Mouse (Mus musculus): Measurements from ENCODE around the gene Nrgn.

DNA sequence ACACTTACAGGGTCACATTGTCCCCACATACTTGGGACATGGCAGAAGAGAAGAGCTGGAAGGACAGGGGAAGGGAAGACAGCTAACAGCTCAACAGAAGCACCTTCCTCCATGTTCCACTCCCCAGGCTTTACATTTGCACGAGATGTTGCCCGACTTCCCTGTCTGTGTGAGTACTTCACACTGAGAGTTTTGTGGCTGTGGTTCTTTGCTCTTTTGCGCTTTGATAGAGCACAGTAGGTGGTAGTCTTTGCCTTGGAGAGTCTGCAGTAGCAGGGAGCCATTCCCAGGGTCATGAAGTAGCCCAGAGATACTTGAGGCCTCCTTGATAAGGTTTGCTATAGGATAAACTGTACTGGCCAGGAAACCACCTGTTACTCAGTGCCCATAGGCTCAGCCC, 52.5 kb downstream of the Nrgn start:
- no peak for TF ChIP-seq CTCF (IDR thresholded peaks at IDR 0.05; ENCODE audit: low read depth)
- TF ChIP-seq EP300 (IDR thresholded peaks at IDR 0.05; ENCODE audit: low read depth) = no peak
